Mouse (Mus musculus): Measurements from ENCODE around the gene Serpina6. TPM values are rescaled to one million over a fixed set of nuclear protein-coding genes. Genes with fewer than 3 reads are reported as not detected.

The Serpina6 gene
- total RNA-seq, 2 experiments from 2014 or later = not detected

- DNase-seq (ENCODE audit: low spot score) = no peak
These were observed 979 bp upstream of the Serpina6 start for GRCm38 (mm10) chr12:103657991-103658390.

GRCm38 (mm10) chr12:103655123-103656044 lies 1.6 kb downstream of the Serpina6 start:
- DNase-seq (ENCODE audit: low spot score) = no peak

- no peak for DNase-seq (ENCODE audit: low spot score)
These were observed 3.2 kb downstream of the Serpina6 start for GRCm38 (mm10) chr12:103653836-103654235.

- DNase-seq (ENCODE audit: low spot score) = no peak
These were observed 10.7 kb downstream of the Serpina6 start for GRCm38 (mm10) chr12:103646314-103646713.

- no peak for DNase-seq (ENCODE audit: low spot score)
These were observed 12.4 kb downstream of the Serpina6 start for GRCm38 (mm10) chr12:103644601-103645000.

- DNase-seq (ENCODE audit: low spot score) = no peak
These were observed 13.2 kb downstream of the Serpina6 start for GRCm38 (mm10) chr12:103643818-103644217.

GRCm38 (mm10) chr12:103643336-103643735 lies 13.7 kb downstream of the Serpina6 start:
- DNase-seq (ENCODE audit: low spot score) = peak; percentile 76

- DNase-seq (ENCODE audit: low spot score) = no peak
These were observed 21.2 kb downstream of the Serpina6 start for GRCm38 (mm10) chr12:103635846-103636245.

- no peak for DNase-seq (ENCODE audit: low spot score)
These were observed 22.6 kb downstream of the Serpina6 start for GRCm38 (mm10) chr12:103634430-103634829.

- no peak for DNase-seq (ENCODE audit: low spot score)
These were observed 25.8 kb downstream of the Serpina6 start, which contains the start of gene Serpina10 for GRCm38 (mm10) chr12:103631203-103631612. Gene Serpina10, minus strand, starts transcription at chr12:103631444.

- DNase-seq (ENCODE audit: low spot score) = no peak
These were observed 40.2 kb downstream of the Serpina6 start for GRCm38 (mm10) chr12:103616860-103617261.

GRCm38 (mm10) chr12:103615734-103616133 lies 41.3 kb downstream of the Serpina6 start:
- no peak for DNase-seq (ENCODE audit: low spot score)

GRCm38 (mm10) chr12:103615141-103615540 lies 41.9 kb downstream of the Serpina6 start:
- no peak for DNase-seq (ENCODE audit: low spot score)

GRCm38 (mm10) chr12:103601839-103602238 lies 55.2 kb downstream of the Serpina6 start:
- DNase-seq (ENCODE audit: low spot score) = no peak

- no peak for DNase-seq (ENCODE audit: low spot score)
These were observed 56.6 kb downstream of the Serpina6 start for GRCm38 (mm10) chr12:103600364-103600763.

- no peak for DNase-seq (ENCODE audit: low spot score)
These were observed 58.6 kb downstream of the Serpina6 start for GRCm38 (mm10) chr12:103598411-103598810.

Other genes with a start within 250 kb of the Serpina6 start
- 1 to 10 TPM in 1 of 2 experiments, under 1 TPM in 1; 0.62 to 1.1 TPM for gene 9330161L09Rik, start 249.4 kb downstream of the Serpina6 start, total RNA-seq (2021)
- gene Ddx24, start 231.4 kb downstream of the Serpina6 start, total RNA-seq (2021) = 10 to 100 TPM; 73.5 to 91.8 TPM
- 10 to 100 TPM; 53.0 to 82.0 TPM for gene Ifi27, start 223.0 kb downstream of the Serpina6 start, total RNA-seq (2021)
- 10 to 100 TPM; 15.5 to 29.8 TPM for gene Ifi27l2a, start 213.5 kb downstream of the Serpina6 start, total RNA-seq (2021)
- not detected for gene Ifi27l2b, start 200.0 kb downstream of the Serpina6 start, total RNA-seq (2021)
- under 1 TPM; 0.21 to 0.71 TPM for gene Ppp4r4, start 124.9 kb downstream of the Serpina6 start, total RNA-seq (2021)
- under 1 TPM in 1 of 2 experiments, not detected in 1; 0.26 TPM for gene Serpina10, start 25.8 kb downstream of the Serpina6 start, total RNA-seq (2021)
- gene Serpina16, start 18.9 kb upstream of the Serpina6 start, total RNA-seq (2021) = not detected
- not detected for gene Serpina1f, start 38.3 kb upstream of the Serpina6 start, total RNA-seq (2021)
- gene Serpina1d, start 116.4 kb upstream of the Serpina6 start, total RNA-seq (2021) = 1 to 10 TPM in 1 of 2 experiments, not detected in 1; 1.4 TPM
- gene Serpina1b, start 173.2 kb upstream of the Serpina6 start, total RNA-seq (2021) = 1 to 10 TPM in 1 of 2 experiments, not detected in 1; 2.7 TPM
- gene Serpina1a, start 206.3 kb upstream of the Serpina6 start, total RNA-seq (2021) = under 1 TPM in 1 of 2 experiments, not detected in 1; 0.88 TPM
- under 1 TPM in 1 of 2 experiments, not detected in 1; 0.50 TPM for gene Serpina1c, start 247.7 kb upstream of the Serpina6 start, total RNA-seq (2021)

All from gastrocnemius, adult 18-20 months (tissue).